Mouse (Mus musculus): Measurements from ENCODE around the gene Hlf. TPM values are rescaled to one million over a fixed set of nuclear protein-coding genes. Genes with fewer than 3 reads are reported as not detected.

Gene Hlf
- polyA plus RNA-seq, 1 experiment from 2014 or later: 0.92 TPM

GRCm38 (mm10) chr11:90364865-90365264 lies 25.8 kb downstream of the Hlf start:
- WGBS: 58% methylated on average over 7 of the region's 7 CpGs
- H3K9ac ChIP-seq (ENCODE audit: low read length): no peak overlapping the region
- H3K4me1 ChIP-seq (replicated peaks; ENCODE audit: control insufficient read depth, insufficient read depth, low read length): peaks cover 19% of the 10 kb centered on the region

GRCm38 (mm10) chr11:90363821-90364497 lies 26.7 kb downstream of the Hlf start:
- ATAC-seq (replicated peaks; ENCODE audit: low FRiP score, low TSS enrichment, low read depth): no peak
- no peak overlapping the region for H3K9ac ChIP-seq (ENCODE audit: low read length)

More at GRCm38 (mm10) chr11:90364865-90365264, 25.8 kb downstream of the Hlf start:
- ATAC-seq (replicated peaks; ENCODE audit: low FRiP score, low TSS enrichment, low read depth): no peak
- Histone ChIP-seq H3K9me3 (ENCODE audit: control insufficient read depth, low read length) (no peaks in the 10 kb centered on the region), H3K27ac (ENCODE audit: low read depth) (no peak overlapping the region), H3K36me3 (ENCODE audit: control insufficient read depth, insufficient read depth, low read length) (no peaks in the 10 kb centered on the region), H3K27me3 (replicated peaks; ENCODE audit: control insufficient read depth, insufficient read depth, low read length) (no peaks in the 10 kb centered on the region), H3K4me3 (ENCODE audit: low read depth, low read length) (no peak overlapping the region), H3K4me2 (ENCODE audit: low read length) (no peak overlapping the region)
- no peak for DNase-seq (ENCODE audit: low spot score)

GRCm38 (mm10) chr11:90363406-90363805 lies 27.3 kb downstream of the Hlf start:
- Histone ChIP-seq H3K4me3 (ENCODE audit: low read depth, low read length) (no peak overlapping the region), H3K27me3 (replicated peaks; ENCODE audit: control insufficient read depth, insufficient read depth, low read length) (no peaks in the 10 kb centered on the region), H3K36me3 (ENCODE audit: control insufficient read depth, insufficient read depth, low read length) (no peaks in the 10 kb centered on the region), H3K4me2 (ENCODE audit: low read length) (no peak overlapping the region), H3K9me3 (ENCODE audit: control insufficient read depth, low read length) (no peaks in the 10 kb centered on the region), H3K9ac (ENCODE audit: low read length) (no peak overlapping the region), H3K27ac (ENCODE audit: low read depth) (no peak overlapping the region), H3K4me1 (replicated peaks; ENCODE audit: control insufficient read depth, insufficient read depth, low read length) (peaks cover 5% of the 10 kb centered on the region)
- DNase-seq (ENCODE audit: low spot score) (no peak), ATAC-seq (replicated peaks; ENCODE audit: low FRiP score, low TSS enrichment, low read depth) (no peak)
- 50% methylated on average over 3 of the region's 3 CpGs for WGBS

More at GRCm38 (mm10) chr11:90363821-90364497, 26.7 kb downstream of the Hlf start:
- DNase-seq (ENCODE audit: low spot score): no peak
- no peaks in the 10 kb centered on the region for H3K9me3 ChIP-seq (ENCODE audit: control insufficient read depth, low read length)
- no peak overlapping the region for H3K27ac ChIP-seq (ENCODE audit: low read depth)
- 87% methylated on average over 10 of the region's 10 CpGs for WGBS
- H3K4me1 ChIP-seq (replicated peaks; ENCODE audit: control insufficient read depth, insufficient read depth, low read length): peaks cover 10% of the 10 kb centered on the region
- no peak overlapping the region for H3K4me3 ChIP-seq (ENCODE audit: low read depth, low read length)
- no peak overlapping the region for H3K4me2 ChIP-seq (ENCODE audit: low read length)
- H3K27me3 ChIP-seq (replicated peaks; ENCODE audit: control insufficient read depth, insufficient read depth, low read length): no peaks in the 10 kb centered on the region
- no peaks in the 10 kb centered on the region for H3K36me3 ChIP-seq (ENCODE audit: control insufficient read depth, insufficient read depth, low read length)

GRCm38 (mm10) chr11:90360536-90360935 lies 30.2 kb downstream of the Hlf start:
- no peaks in the 10 kb centered on the region for H3K9me3 ChIP-seq (ENCODE audit: control insufficient read depth, low read length)
- H3K4me3 ChIP-seq (ENCODE audit: low read depth, low read length): no peak overlapping the region
- ATAC-seq (replicated peaks; ENCODE audit: low FRiP score, low TSS enrichment, low read depth) (no peak), DNase-seq (ENCODE audit: low spot score) (no peak)
- no peaks in the 10 kb centered on the region for H3K36me3 ChIP-seq (ENCODE audit: control insufficient read depth, insufficient read depth, low read length)
- no peak overlapping the region for H3K27ac ChIP-seq (ENCODE audit: low read depth)
- peaks cover 15% of the 10 kb centered on the region for H3K4me1 ChIP-seq (replicated peaks; ENCODE audit: control insufficient read depth, insufficient read depth, low read length)
- WGBS: 99% methylated on average over 5 of the region's 5 CpGs
- no peaks in the 10 kb centered on the region for H3K27me3 ChIP-seq (replicated peaks; ENCODE audit: control insufficient read depth, insufficient read depth, low read length)
- H3K9ac ChIP-seq (ENCODE audit: low read length): no peak overlapping the region
- no peak overlapping the region for H3K4me2 ChIP-seq (ENCODE audit: low read length)

GRCm38 (mm10) chr11:90358063-90358462 lies 32.6 kb downstream of the Hlf start:
- Histone ChIP-seq H3K27ac (ENCODE audit: low read depth) (no peak overlapping the region), H3K36me3 (ENCODE audit: control insufficient read depth, insufficient read depth, low read length) (no peaks in the 10 kb centered on the region), H3K4me3 (ENCODE audit: low read depth, low read length) (no peak overlapping the region), H3K4me2 (ENCODE audit: low read length) (no peak overlapping the region), H3K9me3 (ENCODE audit: control insufficient read depth, low read length) (no peaks in the 10 kb centered on the region), H3K4me1 (replicated peaks; ENCODE audit: control insufficient read depth, insufficient read depth, low read length) (peaks cover 15% of the 10 kb centered on the region; the same call in 1 of the 2 replicates), H3K27me3 (replicated peaks; ENCODE audit: control insufficient read depth, insufficient read depth, low read length) (no peaks in the 10 kb centered on the region), H3K9ac (ENCODE audit: low read length) (no peak overlapping the region)
- 46% methylated on average over 8 of the region's 8 CpGs for WGBS
- ATAC-seq (replicated peaks; ENCODE audit: low FRiP score, low TSS enrichment, low read depth): no peak
- DNase-seq (ENCODE audit: low spot score): no peak

GRCm38 (mm10) chr11:90357371-90357770 lies 33.3 kb downstream of the Hlf start:
- Histone ChIP-seq H3K4me1 (replicated peaks; ENCODE audit: control insufficient read depth, insufficient read depth, low read length) (peaks cover 15% of the 10 kb centered on the region; the same call in 1 of the 2 replicates), H3K9ac (ENCODE audit: low read length) (no peak overlapping the region), H3K36me3 (ENCODE audit: control insufficient read depth, insufficient read depth, low read length) (no peaks in the 10 kb centered on the region), H3K27ac (ENCODE audit: low read depth) (no peak overlapping the region), H3K4me2 (ENCODE audit: low read length) (no peak overlapping the region), H3K4me3 (ENCODE audit: low read depth, low read length) (no peak overlapping the region), H3K9me3 (ENCODE audit: control insufficient read depth, low read length) (no peaks in the 10 kb centered on the region), H3K27me3 (replicated peaks; ENCODE audit: control insufficient read depth, insufficient read depth, low read length) (no peaks in the 10 kb centered on the region)
- ATAC-seq (replicated peaks; ENCODE audit: low FRiP score, low TSS enrichment, low read depth) (no peak), DNase-seq (ENCODE audit: low spot score) (no peak)
- WGBS: 75% methylated on average over 7 of the region's 7 CpGs

- no peak overlapping the region for H3K4me3 ChIP-seq (ENCODE audit: low read depth, low read length)
- H3K4me1 ChIP-seq (replicated peaks; ENCODE audit: control insufficient read depth, insufficient read depth, low read length): peaks cover 15% of the 10 kb centered on the region; the same call in 1 of the 2 replicates
- no peak overlapping the region for H3K27ac ChIP-seq (ENCODE audit: low read depth)
- H3K4me2 ChIP-seq (ENCODE audit: low read length): no peak overlapping the region
- DNase-seq (ENCODE audit: low spot score) (no peak), ATAC-seq (replicated peaks; ENCODE audit: low FRiP score, low TSS enrichment, low read depth) (no peak)
- no peaks in the 10 kb centered on the region for H3K9me3 ChIP-seq (ENCODE audit: control insufficient read depth, low read length)
- no peak overlapping the region for H3K9ac ChIP-seq (ENCODE audit: low read length)
- no peaks in the 10 kb centered on the region for H3K27me3 ChIP-seq (replicated peaks; ENCODE audit: control insufficient read depth, insufficient read depth, low read length)
- no peaks in the 10 kb centered on the region for H3K36me3 ChIP-seq (ENCODE audit: control insufficient read depth, insufficient read depth, low read length)
- WGBS: 22% methylated on average over 9 of the region's 9 CpGs
Measured at GRCm38 (mm10) chr11:90356495-90357304, 34.0 kb downstream of the Hlf start.

GRCm38 (mm10) chr11:90356036-90356435 lies 34.7 kb downstream of the Hlf start:
- Histone ChIP-seq H3K36me3 (ENCODE audit: control insufficient read depth, insufficient read depth, low read length) (no peaks in the 10 kb centered on the region), H3K9ac (ENCODE audit: low read length) (no peak overlapping the region), H3K4me3 (ENCODE audit: low read depth, low read length) (no peak overlapping the region), H3K9me3 (ENCODE audit: control insufficient read depth, low read length) (no peaks in the 10 kb centered on the region), H3K4me1 (replicated peaks; ENCODE audit: control insufficient read depth, insufficient read depth, low read length) (peaks cover 15% of the 10 kb centered on the region; the same call in 1 of the 2 replicates), H3K27me3 (replicated peaks; ENCODE audit: control insufficient read depth, insufficient read depth, low read length) (no peaks in the 10 kb centered on the region), H3K4me2 (ENCODE audit: low read length) (no peak overlapping the region), H3K27ac (ENCODE audit: low read depth) (no peak overlapping the region)
- no peak for ATAC-seq (replicated peaks; ENCODE audit: low FRiP score, low TSS enrichment, low read depth)
- no peak for DNase-seq (ENCODE audit: low spot score)
- 22% methylated on average over 3 of the region's 3 CpGs for WGBS

Measured in intestine, embryonic 14.5 days (tissue).